Mouse (Mus musculus): ENCODE measurements around the gene Apol7c.
"Not testable (repeated sequence)": the region's sequence is repeated elsewhere in the genome, so short reads cannot be mapped to it uniquely, and the experiment has no call there.

Apol7c gene

GRCm38 (mm10) chr15:77533216-77533615 lies at the start of gene Apol7c:
Apol7c (minus strand) TSS chr15:77533316.
- no peak for DNase-seq (ENCODE audit: low read depth, low spot score)

- no peak for DNase-seq (ENCODE audit: low read depth, low spot score)
Observed at GRCm38 (mm10) chr15:77581681-77582080, 48.6 kb upstream of the Apol7c start.

- DNase-seq (ENCODE audit: low read depth, low spot score) = no peak
Observed at GRCm38 (mm10) chr15:77579311-77579710, 46.2 kb upstream of the Apol7c start.

- no peak for DNase-seq (ENCODE audit: low read depth, low spot score)
Observed at GRCm38 (mm10) chr15:77578801-77579200, 45.7 kb upstream of the Apol7c start.

GRCm38 (mm10) chr15:77563219-77563618 lies 30.1 kb upstream of the Apol7c start:
- DNase-seq (ENCODE audit: low read depth, low spot score) = no peak

- no peak for DNase-seq (ENCODE audit: low read depth, low spot score)
Observed at GRCm38 (mm10) chr15:77561792-77562191, 28.7 kb upstream of the Apol7c start, which contains the start of gene 1700025B11Rik. 1700025B11Rik (minus strand) TSS chr15:77561892.

- DNase-seq (ENCODE audit: low read depth, low spot score) = not testable (repeated sequence)
Observed at GRCm38 (mm10) chr15:77539221-77539620, 6.1 kb upstream of the Apol7c start.

GRCm38 (mm10) chr15:77523186-77523843 lies 9.8 kb downstream of the Apol7c start:
- not testable (repeated sequence) for DNase-seq (ENCODE audit: low read depth, low spot score)

GRCm38 (mm10) chr15:77520596-77520995 lies 12.5 kb downstream of the Apol7c start:
- not testable (repeated sequence) for DNase-seq (ENCODE audit: low read depth, low spot score)

- DNase-seq (ENCODE audit: low read depth, low spot score) = not testable (repeated sequence)
Observed at GRCm38 (mm10) chr15:77507966-77508365, 25.1 kb downstream of the Apol7c start, which contains the start of gene Apol11a. Apol11a (plus strand) TSS chr15:77508271.

GRCm38 (mm10) chr15:77494694-77495093 lies 38.4 kb downstream of the Apol7c start:
- not testable (repeated sequence) for DNase-seq (ENCODE audit: low read depth, low spot score)

GRCm38 (mm10) chr15:77493181-77493580 lies 39.9 kb downstream of the Apol7c start:
- DNase-seq (ENCODE audit: low read depth, low spot score) = not testable (repeated sequence)

GRCm38 (mm10) chr15:77482140-77482794 lies 50.8 kb downstream of the Apol7c start:
- no peak for DNase-seq (ENCODE audit: low read depth, low spot score)

GRCm38 (mm10) chr15:77476693-77477092 lies 56.4 kb downstream of the Apol7c start, which contains the start of gene Apol10a:
Apol10a (plus strand) TSS chr15:77477047.
- DNase-seq (ENCODE audit: low read depth, low spot score) = not testable (repeated sequence)
